Mouse (Mus musculus) activated CD4-positive, CD25-positive, alpha-beta regulatory T cell, adult 9 weeks (primary cell): ENCODE results near the gene Actr5. TPM values are rescaled to one million over a fixed set of nuclear protein-coding genes. Genes with fewer than 3 reads are reported as not detected.

Experiments
- polyA plus RNA-seq: library from polyadenylated mRNA; unstranded; fragments of 100-300 nt; shearing (Covaris generic); gene quantifications from one replicate; pipeline ENCODE4 v1.2.1, GENCODE M21; 2017

Gene Actr5
- polyA plus RNA-seq, result 1.6 TPM

GRCm38 (mm10) chr2:158624718-158625222, at the start of gene Actr5:
Gene Actr5, plus strand, starts transcription at chr2:158624888.

GRCm38 (mm10) chr2:158610488-158611325, 14.0 kb upstream of the Actr5 start, which contains the start of gene Slc32a1:
Gene Slc32a1, plus strand, starts transcription at chr2:158610767.

GRCm38 (mm10) chr2:158665098-158665497, 40.4 kb downstream of the Actr5 start, which contains the start of gene Ppp1r16b:
Gene Ppp1r16b, plus strand, starts transcription at chr2:158665398.

Other genes starting within 250 kb of the Actr5 start
- not detected for gene Snhg11, start 249.2 kb upstream of the Actr5 start, polyA plus RNA-seq
- gene Ralgapb, start 215.0 kb upstream of the Actr5 start, polyA plus RNA-seq, result 6.9 TPM
- not detected for gene Adig, start 122.3 kb upstream of the Actr5 start, polyA plus RNA-seq
- not detected for gene Arhgap40, start 112.1 kb upstream of the Actr5 start, polyA plus RNA-seq
- gene Slc32a1, start 14.1 kb upstream of the Actr5 start, polyA plus RNA-seq, result not detected
- gene Ppp1r16b, start 40.5 kb downstream of the Actr5 start, polyA plus RNA-seq, result 47.2 TPM
- 0.54 TPM for gene Fam83d, start 143.2 kb downstream of the Actr5 start, polyA plus RNA-seq
- gene Dhx35, start 169.9 kb downstream of the Actr5 start, polyA plus RNA-seq, result 18.8 TPM